Mouse (Mus musculus) E14TG2a.4 (cell line): ENCODE results near the gene Ercc5.

Experiments
- CTCF ChIP-seq: conservative IDR thresholded peaks from 2 replicates; pipeline ENCODE4 v1.5.1; 2014; ENCODE audit warnings: low read length
- POU5F1 ChIP-seq: IDR thresholded peaks from 2 replicates; pipeline ENCODE4 v1.6.1; 2014; ENCODE audit warnings: low read length, borderline replicate concordance

DNA sequence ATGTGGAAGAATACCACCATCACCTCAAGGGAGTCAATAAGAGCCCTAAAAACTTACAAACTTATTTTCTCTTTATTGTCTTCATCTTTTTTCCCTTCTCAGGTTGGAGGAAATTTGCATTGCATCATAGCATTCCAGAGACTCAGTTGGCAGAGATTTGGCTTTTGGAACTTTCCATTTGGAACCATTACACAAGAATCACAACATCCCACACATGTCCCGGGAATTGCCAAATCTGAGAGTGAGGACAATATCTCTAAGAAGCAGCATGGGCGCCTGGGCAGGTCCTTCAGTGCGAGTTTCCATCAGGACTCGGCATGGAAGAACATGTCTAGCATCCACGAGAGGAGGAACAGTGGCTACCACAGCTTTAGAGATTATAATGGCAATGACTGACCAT, 4.8 kb upstream of the Ercc5 start:
- no peak for TF ChIP-seq CTCF
- no peak for TF ChIP-seq POU5F1
